Mouse (Mus musculus) kidney, adult 18-20 months (tissue): ENCODE data around the gene Dab1.

Experiments
- DNase-seq: peaks from one replicate; pipeline ENCODE4 v3.0.0; 2021

Gene Dab1

GRCm38 (mm10) chr4:103839541-103839940 lies 220.4 kb downstream of the Dab1 start:
- no peak for DNase-seq

GRCm38 (mm10) chr4:103841126-103841525 lies 222.0 kb downstream of the Dab1 start:
- DNase-seq = no peak

GRCm38 (mm10) chr4:103844635-103845034 lies 225.5 kb downstream of the Dab1 start:
- DNase-seq = no peak

- DNase-seq = no peak
These were observed 238.0 kb downstream of the Dab1 start for GRCm38 (mm10) chr4:103857173-103857572.

- no peak for DNase-seq
These were observed 256.4 kb downstream of the Dab1 start for GRCm38 (mm10) chr4:103875564-103875963.

- DNase-seq = no peak
These were observed 259.7 kb downstream of the Dab1 start for GRCm38 (mm10) chr4:103878841-103879240.

GRCm38 (mm10) chr4:103881641-103882040 lies 262.5 kb downstream of the Dab1 start:
- no peak for DNase-seq

GRCm38 (mm10) chr4:103888086-103888485 lies 268.9 kb downstream of the Dab1 start:
- no peak for DNase-seq

GRCm38 (mm10) chr4:103889110-103889509 lies 270.0 kb downstream of the Dab1 start:
- DNase-seq = no peak

GRCm38 (mm10) chr4:103896806-103897205 lies 277.6 kb downstream of the Dab1 start:
- no peak for DNase-seq

- no peak for DNase-seq
These were observed 278.5 kb downstream of the Dab1 start for GRCm38 (mm10) chr4:103897702-103898101.

- no peak for DNase-seq
These were observed 292.3 kb downstream of the Dab1 start for GRCm38 (mm10) chr4:103911441-103911840.

- DNase-seq = no peak
These were observed 292.9 kb downstream of the Dab1 start for GRCm38 (mm10) chr4:103912071-103912470.

- DNase-seq = no peak
These were observed 303.3 kb downstream of the Dab1 start for GRCm38 (mm10) chr4:103922431-103922931.

- DNase-seq = no peak
These were observed 307.5 kb downstream of the Dab1 start for GRCm38 (mm10) chr4:103926682-103927081.

GRCm38 (mm10) chr4:103929631-103930030 lies 310.5 kb downstream of the Dab1 start:
- no peak for DNase-seq

- DNase-seq = no peak
These were observed 315.2 kb downstream of the Dab1 start for GRCm38 (mm10) chr4:103934364-103934763.

GRCm38 (mm10) chr4:103948255-103948654 lies 329.1 kb downstream of the Dab1 start:
- DNase-seq = no peak

- no peak for DNase-seq
These were observed 334.6 kb downstream of the Dab1 start for GRCm38 (mm10) chr4:103953652-103954220.

GRCm38 (mm10) chr4:103961134-103962049 lies 342.2 kb downstream of the Dab1 start:
- no peak for DNase-seq

- no peak for DNase-seq
These were observed 350.7 kb downstream of the Dab1 start for GRCm38 (mm10) chr4:103969906-103970305.

GRCm38 (mm10) chr4:103974536-103974935 lies 355.4 kb downstream of the Dab1 start:
- DNase-seq = no peak

GRCm38 (mm10) chr4:103974946-103975345 lies 355.8 kb downstream of the Dab1 start:
- DNase-seq = no peak

GRCm38 (mm10) chr4:103993884-103994283 lies 374.7 kb downstream of the Dab1 start:
- DNase-seq = no peak
